Mouse (Mus musculus): ENCODE data around the gene Pnmt. TPM values are rescaled to one million over a fixed set of nuclear protein-coding genes. Genes with fewer than 3 reads are reported as not detected.

Gene Pnmt
- polyA plus RNA-seq, 1 experiment from 2014 or later: 2.2 TPM

DNA sequence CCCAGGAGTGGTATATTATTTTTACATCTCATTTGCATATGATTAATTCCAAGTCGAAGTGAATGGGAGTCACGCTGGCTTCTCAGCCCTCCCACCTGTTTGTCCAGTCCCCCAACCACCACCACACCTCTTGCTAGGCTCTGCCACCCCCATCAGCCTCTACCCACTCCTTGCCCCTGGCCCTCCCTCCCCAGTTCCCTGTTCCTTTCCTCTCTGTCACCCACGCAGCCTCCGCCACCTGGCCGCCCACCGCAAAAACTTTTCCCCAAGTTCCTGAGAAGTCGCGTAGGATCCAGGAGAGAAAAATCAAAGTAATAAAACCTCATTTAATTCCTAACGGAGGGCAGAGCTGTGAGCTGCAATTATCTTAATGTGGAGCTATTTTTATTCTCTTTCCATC is 40.1 kb upstream of the Pnmt start:
- 11% methylated on average over 9 of the region's 9 CpGs for WGBS
- H3K9ac ChIP-seq (ENCODE audit: low read depth, low read length): no peak overlapping the region
- ATAC-seq (ENCODE audit: low FRiP score, low TSS enrichment): no peak
- H3K4me3 ChIP-seq (ENCODE audit: low read length): no peak overlapping the region
- no peak overlapping the region for H3K27ac ChIP-seq (ENCODE audit: low read depth, low read length)
- no peaks in the 10 kb centered on the region for H3K9me3 ChIP-seq (ENCODE audit: control insufficient read depth, low read length)
- no peaks in the 10 kb centered on the region for H3K36me3 ChIP-seq (ENCODE audit: control insufficient read depth, insufficient read depth, low read length)
- H3K4me2 ChIP-seq (replicated peaks; ENCODE audit: low read depth, low read length): no peak overlapping the region
- peaks cover 10% of the 10 kb centered on the region; the same call in 1 of the 2 replicates for H3K4me1 ChIP-seq (ENCODE audit: control insufficient read depth, insufficient read depth, low read length)
- peaks cover 78% of the 10 kb centered on the region for H3K27me3 ChIP-seq (ENCODE audit: control insufficient read depth, insufficient read depth, low read length)

DNA sequence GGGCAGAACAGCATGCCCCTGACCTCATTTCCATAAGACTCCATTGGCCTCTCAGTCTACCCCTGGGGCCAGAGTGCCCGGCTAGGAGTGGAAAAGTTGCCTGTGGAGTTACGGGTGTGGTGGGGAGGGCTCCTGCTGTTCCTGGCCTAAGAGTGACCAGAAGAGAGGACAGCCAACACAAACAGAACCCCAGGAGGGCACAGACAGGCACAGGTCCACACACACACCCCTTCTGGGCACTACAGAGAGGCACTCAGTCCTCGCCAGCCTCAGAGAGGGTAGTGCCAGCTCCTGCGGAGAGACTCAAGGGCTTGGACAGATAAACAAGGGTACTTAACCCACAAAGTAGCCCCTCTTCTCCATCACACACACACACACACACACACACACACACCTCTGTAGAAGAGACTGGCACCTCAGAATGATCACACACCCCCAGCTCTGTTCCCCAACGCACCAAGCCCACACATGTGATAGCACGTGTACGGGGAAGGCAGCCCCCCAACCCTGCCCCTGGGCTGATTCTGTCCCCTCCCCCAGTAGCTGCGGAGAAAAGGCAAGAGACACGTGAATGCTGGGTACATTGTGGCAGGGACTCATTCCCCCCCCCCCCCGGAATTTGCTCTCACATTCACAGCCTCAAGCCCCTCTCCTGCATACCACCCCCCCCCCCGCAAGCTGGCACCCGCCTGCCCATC is 38.7 kb upstream of the Pnmt start:
- peak overlapping the region; percentile 60; the same call in 1 of the 2 replicates for H3K4me2 ChIP-seq (replicated peaks; ENCODE audit: low read depth, low read length)
- 4% methylated on average over 12 of the region's 12 CpGs for WGBS
- peak overlapping the region; percentile 38; the same call in 1 of the 2 replicates for H3K4me3 ChIP-seq (ENCODE audit: low read length)
- no peaks in the 10 kb centered on the region for H3K36me3 ChIP-seq (ENCODE audit: control insufficient read depth, insufficient read depth, low read length)
- no peak overlapping the region for H3K9ac ChIP-seq (ENCODE audit: low read depth, low read length)
- H3K4me1 ChIP-seq (ENCODE audit: control insufficient read depth, insufficient read depth, low read length): peaks cover 5% of the 10 kb centered on the region; the same call in 1 of the 2 replicates
- no peak overlapping the region for H3K27ac ChIP-seq (ENCODE audit: low read depth, low read length)
- no peak for ATAC-seq (ENCODE audit: low FRiP score, low TSS enrichment)
- peaks cover 74% of the 10 kb centered on the region for H3K27me3 ChIP-seq (ENCODE audit: control insufficient read depth, insufficient read depth, low read length)
- no peaks in the 10 kb centered on the region for H3K9me3 ChIP-seq (ENCODE audit: control insufficient read depth, low read length)

DNA sequence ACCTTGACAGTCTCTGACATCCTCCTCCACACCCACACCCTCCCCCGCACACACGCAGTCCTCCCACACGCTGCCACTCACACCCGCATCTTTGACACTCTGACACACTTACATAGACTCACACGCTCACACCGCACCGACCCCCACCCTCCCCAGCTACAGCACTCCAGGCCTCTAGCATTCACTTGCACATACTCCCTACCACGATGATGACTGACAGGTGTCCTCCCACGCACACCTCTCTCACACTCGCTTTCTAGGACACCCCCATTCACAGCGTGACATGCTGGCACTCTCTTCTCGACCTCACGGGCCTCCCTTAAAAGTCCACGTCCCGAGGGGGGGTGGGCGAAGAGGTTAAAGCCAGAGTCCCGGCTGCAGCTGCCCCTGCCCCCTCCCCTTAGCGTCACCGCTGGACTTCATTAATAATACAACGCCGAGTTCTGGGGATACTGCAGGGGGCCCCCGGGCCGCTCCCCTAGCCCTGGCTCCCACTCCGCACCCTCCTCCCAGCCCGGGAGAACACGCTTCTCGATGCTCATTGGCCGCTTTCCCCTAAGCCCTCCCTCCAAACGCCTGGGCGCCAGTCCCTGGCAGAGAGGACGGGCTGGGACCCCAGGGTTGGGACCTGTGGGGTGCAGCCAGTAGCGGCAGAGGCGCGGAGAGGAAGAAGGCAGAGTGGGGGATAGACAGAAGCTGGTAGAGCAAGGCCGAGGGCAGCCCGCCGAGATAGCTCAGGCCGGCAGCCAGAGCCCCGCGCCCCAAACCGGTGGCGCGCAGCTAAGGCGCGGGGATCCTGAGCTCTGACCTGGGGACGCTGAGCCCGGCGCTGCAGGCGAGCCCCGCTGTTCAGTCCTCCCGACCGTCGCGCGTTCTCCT is 37.9 kb upstream of the Pnmt start, which contains the start of gene Ppp1r1b:
Ppp1r1b (plus strand) TSS at position 322 of the 879 bp plus-strand sequence.
- WGBS: under 1% methylated on average over 55 of the region's 55 CpGs
- Histone ChIP-seq H3K27ac (ENCODE audit: low read depth, low read length) (no peak within 1 kb of the TSS), H3K4me1 (ENCODE audit: control insufficient read depth, insufficient read depth, low read length) (peaks cover 5% of the 10 kb centered on the region; the same call in 1 of the 2 replicates), H3K4me2 (replicated peaks; ENCODE audit: low read depth, low read length) (peak within 1 kb of the TSS; percentile 60), H3K9ac (ENCODE audit: low read depth, low read length) (peak within 1 kb of the TSS; percentile 5; the same call in 1 of the 2 replicates), H3K27me3 (ENCODE audit: control insufficient read depth, insufficient read depth, low read length) (peaks cover 71% of the 10 kb centered on the region), H3K36me3 (ENCODE audit: control insufficient read depth, insufficient read depth, low read length) (no peaks in the 10 kb centered on the region), H3K4me3 (ENCODE audit: low read length) (peak within 1 kb of the TSS; percentile 38), H3K9me3 (ENCODE audit: control insufficient read depth, low read length) (no peaks in the 10 kb centered on the region)
- peak; percentile 68 for ATAC-seq (ENCODE audit: low FRiP score, low TSS enrichment)

DNA sequence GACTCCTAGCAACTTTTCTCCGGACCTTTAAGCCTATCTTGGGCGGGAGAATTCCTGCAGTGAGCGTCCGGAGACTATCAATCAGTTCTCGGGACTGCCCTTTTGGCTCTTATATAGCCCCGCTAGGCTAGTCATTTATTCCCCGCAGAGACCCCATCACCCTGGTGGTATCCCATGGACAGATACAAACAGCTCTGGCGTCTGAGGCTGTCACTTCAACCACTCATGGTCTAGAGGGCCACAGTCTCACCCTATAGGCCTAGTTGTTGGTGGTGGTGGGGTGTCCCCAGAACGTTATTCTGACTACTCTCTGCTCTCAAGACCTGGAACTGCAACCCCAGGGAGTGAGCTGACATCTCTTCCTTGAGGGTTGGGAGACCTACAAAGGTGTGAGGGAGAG is 36.9 kb upstream of the Pnmt start:
- peak overlapping the region; percentile 60; the same call in 1 of the 2 replicates for H3K4me2 ChIP-seq (replicated peaks; ENCODE audit: low read depth, low read length)
- H3K9ac ChIP-seq (ENCODE audit: low read depth, low read length): no peak overlapping the region
- H3K27me3 ChIP-seq (ENCODE audit: control insufficient read depth, insufficient read depth, low read length): peaks cover 77% of the 10 kb centered on the region
- 4% methylated on average over 9 of the region's 9 CpGs for WGBS
- no peaks in the 10 kb centered on the region for H3K36me3 ChIP-seq (ENCODE audit: control insufficient read depth, insufficient read depth, low read length)
- H3K4me3 ChIP-seq (ENCODE audit: low read length): peak overlapping the region; percentile 38; the same call in 1 of the 2 replicates
- no peak for ATAC-seq (ENCODE audit: low FRiP score, low TSS enrichment)
- H3K4me1 ChIP-seq (ENCODE audit: control insufficient read depth, insufficient read depth, low read length): peaks cover 5% of the 10 kb centered on the region; the same call in 1 of the 2 replicates
- no peak overlapping the region for H3K27ac ChIP-seq (ENCODE audit: low read depth, low read length)
- H3K9me3 ChIP-seq (ENCODE audit: control insufficient read depth, low read length): no peaks in the 10 kb centered on the region

DNA sequence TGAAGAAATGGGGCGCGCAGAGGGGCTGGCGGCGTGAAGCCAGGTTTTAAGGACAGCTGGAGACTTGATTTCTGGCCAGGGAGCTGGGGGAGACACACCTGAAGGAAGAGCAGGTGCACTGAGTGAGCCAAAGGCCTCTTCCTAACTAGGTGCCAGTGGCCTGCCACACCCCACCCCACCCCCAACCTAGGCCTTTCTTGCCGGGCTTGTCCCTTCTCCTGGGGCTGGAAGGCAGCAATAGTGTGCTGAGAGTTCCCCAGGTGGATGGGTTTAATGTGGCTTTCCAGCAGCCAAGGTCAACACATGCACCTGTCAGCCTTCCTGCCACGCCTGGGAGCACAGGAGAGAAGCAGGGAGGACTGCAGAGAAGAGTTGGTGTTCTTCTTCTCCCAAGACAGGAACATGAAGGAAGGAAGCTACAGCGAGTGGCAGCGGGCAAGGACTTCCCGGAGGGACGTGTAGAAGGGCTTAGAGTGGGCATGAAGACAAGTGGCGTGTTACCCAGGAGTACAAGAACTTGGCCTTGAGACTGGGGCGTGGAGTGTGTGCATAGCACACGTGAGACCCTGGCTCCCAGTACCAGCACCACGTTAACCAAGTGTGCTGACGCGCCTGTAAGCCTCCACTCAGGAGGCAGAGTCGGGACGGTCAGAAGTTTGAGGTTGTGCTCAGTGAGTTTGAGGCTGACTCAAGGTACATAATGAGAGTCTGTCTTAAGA is 33.8 kb upstream of the Pnmt start:
- ATAC-seq (ENCODE audit: low FRiP score, low TSS enrichment): no peak
- Histone ChIP-seq H3K9me3 (ENCODE audit: control insufficient read depth, low read length) (no peaks in the 10 kb centered on the region), H3K27ac (ENCODE audit: low read depth, low read length) (no peak overlapping the region), H3K4me1 (ENCODE audit: control insufficient read depth, insufficient read depth, low read length) (peaks cover 12% of the 10 kb centered on the region), H3K9ac (ENCODE audit: low read depth, low read length) (no peak overlapping the region), H3K27me3 (ENCODE audit: control insufficient read depth, insufficient read depth, low read length) (peaks cover 53% of the 10 kb centered on the region), H3K4me2 (replicated peaks; ENCODE audit: low read depth, low read length) (no peak overlapping the region), H3K4me3 (ENCODE audit: low read length) (no peak overlapping the region), H3K36me3 (ENCODE audit: control insufficient read depth, insufficient read depth, low read length) (no peaks in the 10 kb centered on the region)
- WGBS: 74% methylated on average over 18 of the region's 18 CpGs

DNA sequence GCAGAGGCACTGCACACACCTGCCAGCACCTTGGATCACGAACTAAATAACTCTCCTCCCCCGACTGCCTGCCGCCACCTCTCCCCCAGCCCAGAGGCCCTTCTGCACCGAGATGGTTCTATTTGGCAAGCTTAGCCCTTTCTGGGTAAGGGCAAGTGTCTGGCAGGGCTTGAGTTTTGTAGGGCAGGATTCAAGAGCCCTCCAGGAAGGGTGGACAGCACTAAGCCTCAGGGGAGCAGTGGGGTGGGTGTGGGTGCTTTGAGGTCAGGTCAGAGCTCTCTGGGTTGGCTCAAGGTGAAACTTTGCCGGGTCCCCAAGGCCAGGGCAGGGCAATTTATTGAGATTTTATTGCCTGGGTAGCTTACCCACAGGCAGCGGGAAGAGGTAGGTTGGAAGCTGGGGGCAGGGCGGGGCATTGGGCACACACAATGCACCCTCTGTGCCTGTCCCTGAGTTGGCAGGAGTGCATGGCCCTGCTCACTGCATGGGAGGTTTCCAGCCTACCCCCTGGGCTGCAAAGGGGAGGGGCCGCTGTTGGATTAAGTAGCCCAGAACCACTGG is 32.5 kb upstream of the Pnmt start:
- Histone ChIP-seq H3K27me3 (ENCODE audit: control insufficient read depth, insufficient read depth, low read length) (peaks cover 41% of the 10 kb centered on the region), H3K4me1 (ENCODE audit: control insufficient read depth, insufficient read depth, low read length) (peaks cover 9% of the 10 kb centered on the region), H3K36me3 (ENCODE audit: control insufficient read depth, insufficient read depth, low read length) (no peaks in the 10 kb centered on the region), H3K27ac (ENCODE audit: low read depth, low read length) (no peak overlapping the region), H3K4me3 (ENCODE audit: low read length) (no peak overlapping the region), H3K9me3 (ENCODE audit: control insufficient read depth, low read length) (no peaks in the 10 kb centered on the region), H3K4me2 (replicated peaks; ENCODE audit: low read depth, low read length) (no peak overlapping the region), H3K9ac (ENCODE audit: low read depth, low read length) (no peak overlapping the region)
- 33% methylated on average over 8 of the region's 8 CpGs for WGBS
- ATAC-seq (ENCODE audit: low FRiP score, low TSS enrichment): no peak

DNA sequence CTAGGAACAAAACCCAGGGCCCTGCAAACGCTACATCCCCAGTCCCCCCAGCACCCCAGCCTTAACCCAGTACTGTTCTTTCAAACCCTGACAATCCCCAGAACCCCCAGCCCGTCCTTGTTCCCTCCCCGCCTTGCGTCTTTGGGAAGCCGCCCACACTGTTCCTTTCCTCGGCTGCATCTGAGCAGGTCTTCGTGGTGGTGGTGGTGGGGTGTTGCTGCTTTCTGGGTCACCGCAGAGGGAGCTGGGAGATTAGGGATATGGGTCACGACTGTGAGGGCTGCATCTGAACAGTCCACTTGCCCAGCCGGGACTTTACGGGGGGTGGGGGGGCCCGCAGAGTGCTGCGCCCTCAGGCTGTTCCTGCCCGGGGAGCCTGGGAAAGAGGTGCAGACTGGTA is 31.8 kb upstream of the Pnmt start:
- Histone ChIP-seq H3K4me2 (replicated peaks; ENCODE audit: low read depth, low read length) (no peak overlapping the region), H3K36me3 (ENCODE audit: control insufficient read depth, insufficient read depth, low read length) (no peaks in the 10 kb centered on the region), H3K4me3 (ENCODE audit: low read length) (no peak overlapping the region), H3K9me3 (ENCODE audit: control insufficient read depth, low read length) (no peaks in the 10 kb centered on the region), H3K9ac (ENCODE audit: low read depth, low read length) (no peak overlapping the region), H3K4me1 (ENCODE audit: control insufficient read depth, insufficient read depth, low read length) (peaks cover 15% of the 10 kb centered on the region), H3K27ac (ENCODE audit: low read depth, low read length) (no peak overlapping the region), H3K27me3 (ENCODE audit: control insufficient read depth, insufficient read depth, low read length) (peaks cover 33% of the 10 kb centered on the region)
- WGBS: 64% methylated on average over 14 of the region's 14 CpGs
- ATAC-seq (ENCODE audit: low FRiP score, low TSS enrichment): no peak

DNA sequence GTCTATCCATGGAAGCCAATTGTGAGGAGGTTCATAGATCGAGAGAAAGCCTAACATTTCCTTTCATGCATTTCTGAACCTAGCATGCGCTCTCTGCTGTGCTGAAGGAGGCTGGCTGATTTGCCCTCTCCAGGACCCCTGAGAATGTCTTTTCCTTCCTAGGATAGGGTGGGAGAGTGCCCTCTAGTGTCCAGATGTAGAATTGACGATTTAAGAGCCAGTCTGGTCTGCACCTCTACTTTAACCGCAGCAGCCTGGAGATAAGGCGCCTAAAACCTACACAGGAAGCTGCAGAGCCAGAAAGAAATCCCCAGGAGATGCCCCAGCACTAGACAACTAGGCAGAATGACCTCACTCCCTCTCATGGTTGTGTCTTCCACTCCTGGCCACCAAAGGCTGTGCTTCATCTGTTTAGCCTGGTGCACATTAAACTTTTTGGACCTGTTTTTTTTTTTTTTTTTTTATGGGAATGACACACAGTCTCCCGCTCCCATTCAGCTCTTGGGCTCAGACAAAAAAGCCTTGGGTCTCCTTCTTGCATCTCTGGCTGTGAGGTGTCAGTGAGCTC is 30.4 kb upstream of the Pnmt start:
- Histone ChIP-seq H3K36me3 (ENCODE audit: control insufficient read depth, insufficient read depth, low read length) (no peaks in the 10 kb centered on the region), H3K4me1 (ENCODE audit: control insufficient read depth, insufficient read depth, low read length) (peaks cover 19% of the 10 kb centered on the region), H3K4me3 (ENCODE audit: low read length) (no peak overlapping the region), H3K4me2 (replicated peaks; ENCODE audit: low read depth, low read length) (no peak overlapping the region), H3K9ac (ENCODE audit: low read depth, low read length) (no peak overlapping the region), H3K27me3 (ENCODE audit: control insufficient read depth, insufficient read depth, low read length) (peaks cover 20% of the 10 kb centered on the region), H3K27ac (ENCODE audit: low read depth, low read length) (no peak overlapping the region), H3K9me3 (ENCODE audit: control insufficient read depth, low read length) (no peaks in the 10 kb centered on the region)
- no peak for ATAC-seq (ENCODE audit: low FRiP score, low TSS enrichment)
- 5% methylated on average over 6 of the region's 6 CpGs for WGBS
